Mouse (Mus musculus) macrophage (primary cell): ENCODE measurements around the gene Kif13a. TPM values are rescaled to one million over a fixed set of nuclear protein-coding genes. Genes with fewer than 3 reads are reported as not detected.

Source experiments
- H3K27ac ChIP-seq: fragments of 350-480 bp; formaldehyde crosslinking; 2 replicates; pipeline ENCODE4 v1.9.0; 2021
- H3K36me3 ChIP-seq: fragments of 350-480 bp; formaldehyde crosslinking; 2 replicates; pipeline ENCODE4 v1.9.0; 2021; ENCODE audit errors: inconsistent target
- H3K4me3 ChIP-seq: fragments of 350-480 bp; formaldehyde crosslinking; 2 replicates; pipeline ENCODE4 v1.9.0; 2021; ENCODE audit errors: inconsistent target
- H3K79me2 ChIP-seq: fragments of 350-480 bp; formaldehyde crosslinking; 2 replicates; pipeline ENCODE4 v1.9.0; 2021; ENCODE audit errors: inconsistent target
- WGBS: methylation state at CpG from one replicate; pipeline ENCODE4 v1.1.7; 2026; ENCODE audit warnings: inconsistent platforms; ENCODE audit not compliant: missing documents; 5-methylcytosine and 5-hydroxymethylcytosine counted together
- polyA plus RNA-seq: library from polyadenylated mRNA; stranded (reverse); fragments of 250-400 nt; gene quantifications from 3 replicates; pipeline ENCODE4 v1.2.4, GENCODE M21; 2018; ENCODE audit warnings: inconsistent platforms

Kif13a gene
- polyA plus RNA-seq, 1 experiment from 2014 or later = 19.7 TPM

- no peak overlapping the region for H3K27ac ChIP-seq
- no peak overlapping the region for H3K4me3 ChIP-seq
- WGBS = 92% methylated on average over 5 of the region's 5 CpGs
- no peaks in the 10 kb centered on the region for H3K79me2 ChIP-seq
- H3K36me3 ChIP-seq = no peaks in the 10 kb centered on the region
These were observed 75.2 kb downstream of the Kif13a start for GRCm38 (mm10) chr13:46854456-46854855.

GRCm38 (mm10) chr13:46852470-46852869 lies 77.2 kb downstream of the Kif13a start:
- 98% methylated on average over 4 of the region's 4 CpGs for WGBS
- Histone ChIP-seq H3K27ac (no peak overlapping the region), H3K36me3 (no peaks in the 10 kb centered on the region), H3K79me2 (no peaks in the 10 kb centered on the region), H3K4me3 (no peak overlapping the region)

- Histone ChIP-seq H3K4me3 (no peak overlapping the region), H3K36me3 (no peaks in the 10 kb centered on the region), H3K79me2 (no peaks in the 10 kb centered on the region), H3K27ac (no peak overlapping the region)
- 99% methylated on average over 9 of the region's 9 CpGs for WGBS
These were observed 84.2 kb downstream of the Kif13a start for GRCm38 (mm10) chr13:46845456-46845855.

- H3K36me3 ChIP-seq = no peaks in the 10 kb centered on the region
- H3K4me3 ChIP-seq = no peak overlapping the region
- WGBS = 89% methylated on average over 12 of the region's 12 CpGs
- H3K27ac ChIP-seq = no peak overlapping the region
- H3K79me2 ChIP-seq = no peaks in the 10 kb centered on the region
These were observed 85.0 kb downstream of the Kif13a start for GRCm38 (mm10) chr13:46844561-46845235.

GRCm38 (mm10) chr13:46843646-46844045 lies 86.0 kb downstream of the Kif13a start:
- H3K79me2 ChIP-seq = no peaks in the 10 kb centered on the region
- no peaks in the 10 kb centered on the region for H3K36me3 ChIP-seq
- no peak overlapping the region for H3K4me3 ChIP-seq
- WGBS = 92% methylated on average over 2 of the region's 3 CpGs
- no peak overlapping the region for H3K27ac ChIP-seq

GRCm38 (mm10) chr13:46842185-46842584 lies 87.5 kb downstream of the Kif13a start:
- Histone ChIP-seq H3K4me3 (no peak overlapping the region), H3K27ac (no peak overlapping the region), H3K36me3 (no peaks in the 10 kb centered on the region), H3K79me2 (no peaks in the 10 kb centered on the region)
- WGBS = 90% methylated on average over 8 of the region's 8 CpGs

GRCm38 (mm10) chr13:46841668-46842067 lies 88.0 kb downstream of the Kif13a start:
- 96% methylated on average over 3 of the region's 3 CpGs for WGBS
- H3K36me3 ChIP-seq = no peaks in the 10 kb centered on the region

GRCm38 (mm10) chr13:46840676-46841075 lies 89.0 kb downstream of the Kif13a start:
- 93% methylated on average over 12 of the region's 13 CpGs for WGBS
- Histone ChIP-seq H3K36me3 (no peaks in the 10 kb centered on the region), H3K4me3 (no peak overlapping the region), H3K27ac (no peak overlapping the region), H3K79me2 (no peaks in the 10 kb centered on the region)

More at GRCm38 (mm10) chr13:46841668-46842067, 88.0 kb downstream of the Kif13a start:
- H3K27ac ChIP-seq = no peak overlapping the region
- H3K4me3 ChIP-seq = no peak overlapping the region
- H3K79me2 ChIP-seq = no peaks in the 10 kb centered on the region

GRCm38 (mm10) chr13:46839236-46839635 lies 90.4 kb downstream of the Kif13a start:
- H3K79me2 ChIP-seq = no peaks in the 10 kb centered on the region
- no peak overlapping the region for H3K4me3 ChIP-seq
- 66% methylated on average over 3 of the region's 3 CpGs for WGBS
- H3K36me3 ChIP-seq = no peaks in the 10 kb centered on the region
- no peak overlapping the region for H3K27ac ChIP-seq

GRCm38 (mm10) chr13:46838551-46838950 lies 91.1 kb downstream of the Kif13a start:
- H3K4me3 ChIP-seq = no peak overlapping the region
- no peaks in the 10 kb centered on the region for H3K36me3 ChIP-seq
- WGBS = no CpG with 5 or more reads among the region's 2 CpGs
- H3K79me2 ChIP-seq = no peaks in the 10 kb centered on the region
- no peak overlapping the region for H3K27ac ChIP-seq

GRCm38 (mm10) chr13:46835351-46835750 lies 94.3 kb downstream of the Kif13a start:
- no peaks in the 10 kb centered on the region for H3K79me2 ChIP-seq
- WGBS = 93% methylated on average over 11 of the region's 11 CpGs
- H3K36me3 ChIP-seq = no peaks in the 10 kb centered on the region; the same call in 1 of the 2 replicates
- H3K27ac ChIP-seq = no peak overlapping the region
- H3K4me3 ChIP-seq = no peak overlapping the region

- Histone ChIP-seq H3K79me2 (no peaks in the 10 kb centered on the region), H3K36me3 (no peaks in the 10 kb centered on the region; the same call in 1 of the 2 replicates), H3K4me3 (no peak overlapping the region), H3K27ac (no peak overlapping the region)
- WGBS = 93% methylated on average over 9 of the region's 10 CpGs
These were observed 94.9 kb downstream of the Kif13a start for GRCm38 (mm10) chr13:46834805-46835204.

- 95% methylated on average over 5 of the region's 5 CpGs for WGBS
These were observed 96.1 kb downstream of the Kif13a start for GRCm38 (mm10) chr13:46833586-46833985.

GRCm38 (mm10) chr13:46832956-46833355 lies 96.7 kb downstream of the Kif13a start:
- Histone ChIP-seq H3K27ac (no peak overlapping the region), H3K4me3 (no peak overlapping the region), H3K79me2 (no peaks in the 10 kb centered on the region), H3K36me3 (no peaks in the 10 kb centered on the region; the same call in 1 of the 2 replicates)
- WGBS = 87% methylated on average over 3 of the region's 3 CpGs

More at GRCm38 (mm10) chr13:46833586-46833985, 96.1 kb downstream of the Kif13a start:
- Histone ChIP-seq H3K36me3 (no peaks in the 10 kb centered on the region; the same call in 1 of the 2 replicates), H3K4me3 (no peak overlapping the region), H3K27ac (no peak overlapping the region), H3K79me2 (no peaks in the 10 kb centered on the region)

- 96% methylated on average over 4 of the region's 4 CpGs for WGBS
- H3K79me2 ChIP-seq = no peaks in the 10 kb centered on the region
- H3K36me3 ChIP-seq = peaks cover 21% of the 10 kb centered on the region; the same call in 1 of the 2 replicates
- H3K27ac ChIP-seq = no peak overlapping the region
- no peak overlapping the region for H3K4me3 ChIP-seq
These were observed 106.4 kb downstream of the Kif13a start for GRCm38 (mm10) chr13:46823271-46823670.
